Mouse (Mus musculus): ENCODE measurements around the gene Kdm5a.

Gene Kdm5a

DNA sequence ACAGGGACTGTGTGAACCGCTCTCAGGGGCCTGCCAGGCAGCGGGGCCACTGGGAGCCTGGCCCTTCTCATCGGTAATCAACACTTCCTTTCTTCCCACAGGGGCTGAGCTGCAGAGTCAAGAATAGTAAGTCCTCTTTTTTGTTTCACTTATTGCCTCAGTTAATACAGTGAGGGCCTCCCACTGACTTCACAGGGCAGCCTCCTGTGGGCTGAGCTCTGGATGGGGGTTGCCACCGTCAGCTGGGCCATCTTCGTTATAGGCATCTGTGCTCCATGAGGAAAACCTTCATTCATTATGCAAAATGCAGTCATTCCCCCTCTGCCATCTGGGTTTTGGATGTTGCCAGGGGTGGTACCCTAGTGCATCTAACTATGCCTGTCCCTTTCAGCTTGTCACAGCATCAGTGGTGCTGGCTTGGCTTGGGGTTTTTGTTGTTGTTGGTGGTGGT lies 108.1 kb downstream of the Kdm5a start:
- peak; percentile 72 for DNase-seq (ENCODE audit: low read depth, low spot score)

DNA sequence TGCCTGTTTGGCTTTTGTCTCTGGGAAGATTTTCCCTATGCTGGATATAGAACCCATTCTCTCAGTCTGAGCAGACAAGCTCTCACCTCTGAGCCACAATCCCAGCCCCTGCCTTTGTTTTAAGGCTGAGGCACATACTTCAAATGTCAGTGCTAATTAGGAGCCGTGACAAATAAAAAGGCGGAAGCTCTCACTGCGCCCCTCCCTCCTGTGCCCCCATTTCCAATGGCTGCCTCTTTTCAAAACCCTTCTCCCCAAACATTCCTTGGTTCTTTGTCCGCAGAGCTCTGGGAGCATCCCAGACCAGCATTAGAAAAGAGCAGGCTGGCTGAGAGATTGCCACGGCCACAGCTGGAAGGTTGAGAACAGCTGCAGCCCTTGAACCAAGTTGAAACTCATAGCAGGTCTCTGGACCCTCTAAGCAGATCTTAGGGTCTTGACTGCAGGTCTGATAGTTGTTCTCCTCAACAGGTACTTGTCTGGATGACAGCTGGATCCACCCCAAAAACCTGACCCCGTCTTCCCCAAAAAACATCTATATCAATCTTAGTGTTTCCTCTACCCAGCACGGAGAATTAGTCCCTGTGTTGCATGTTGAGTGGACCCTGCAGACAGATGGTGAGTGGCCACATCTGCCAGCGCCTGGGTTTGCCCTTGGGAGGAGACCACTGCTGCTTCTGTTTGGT lies 108.7 kb downstream of the Kdm5a start:
- no peak for DNase-seq (ENCODE audit: low read depth, low spot score)

DNA sequence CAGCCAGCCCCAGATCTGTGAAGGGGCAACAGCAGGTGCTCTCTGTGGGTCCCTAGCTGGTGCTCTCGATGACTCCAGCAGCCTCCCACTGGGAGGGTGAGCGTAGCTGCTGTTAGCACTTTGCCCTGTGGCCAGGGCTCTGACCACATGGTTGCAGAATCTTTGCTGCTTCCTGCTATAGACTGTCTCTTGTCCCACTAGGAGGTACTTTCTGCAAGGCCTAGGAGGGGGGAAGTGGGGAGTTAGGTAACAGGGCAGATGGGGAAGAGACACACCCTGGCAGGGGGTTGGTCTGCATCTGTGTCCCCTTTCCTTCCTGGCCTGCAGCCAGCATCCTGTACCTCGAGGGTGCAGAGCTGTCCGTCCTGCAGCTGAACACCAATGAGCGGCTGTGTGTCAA lies 109.5 kb downstream of the Kdm5a start:
- DNase-seq (ENCODE audit: low read depth, low spot score): peak; percentile 67

DNA sequence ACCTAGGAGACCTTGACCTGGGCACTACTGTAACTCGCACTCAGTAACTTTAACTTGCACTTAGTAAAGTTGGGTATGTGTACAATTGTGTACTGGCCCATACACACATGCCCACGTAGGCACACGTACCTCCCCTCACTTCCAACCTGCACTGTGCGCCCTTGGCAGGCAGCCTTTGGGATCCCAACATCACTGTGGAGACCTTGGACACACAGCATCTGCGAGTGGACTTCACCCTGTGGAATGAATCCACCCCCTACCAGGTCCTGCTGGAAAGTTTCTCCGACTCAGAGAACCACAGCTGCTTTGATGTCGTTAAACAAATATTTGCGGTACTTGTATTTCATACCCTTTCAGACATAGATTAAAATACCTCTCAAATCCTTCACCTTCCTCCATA lies 111.4 kb downstream of the Kdm5a start:
- DNase-seq (ENCODE audit: low read depth, low spot score): no peak

DNA sequence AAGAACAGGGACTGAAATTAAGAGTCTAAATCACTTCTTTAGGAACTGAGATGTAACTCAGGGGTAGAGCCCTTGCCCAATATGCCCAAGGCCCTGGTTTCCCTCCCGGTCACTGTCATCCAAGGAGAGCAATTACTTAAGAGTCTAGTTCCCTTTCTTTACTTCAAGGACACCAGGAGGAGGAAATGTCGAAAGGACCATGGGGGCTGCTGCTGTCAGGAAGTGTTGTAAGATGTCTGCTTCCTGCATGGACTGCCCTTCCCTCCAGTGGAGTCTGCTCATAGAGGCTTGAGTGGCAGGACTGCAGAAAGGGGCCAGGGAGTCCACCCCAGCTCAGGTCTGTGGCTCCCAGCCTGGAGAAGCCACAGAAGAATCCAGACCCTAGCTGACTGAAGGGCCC lies 115.4 kb downstream of the Kdm5a start:
- DNase-seq (ENCODE audit: low read depth, low spot score): peak; percentile 49

DNA sequence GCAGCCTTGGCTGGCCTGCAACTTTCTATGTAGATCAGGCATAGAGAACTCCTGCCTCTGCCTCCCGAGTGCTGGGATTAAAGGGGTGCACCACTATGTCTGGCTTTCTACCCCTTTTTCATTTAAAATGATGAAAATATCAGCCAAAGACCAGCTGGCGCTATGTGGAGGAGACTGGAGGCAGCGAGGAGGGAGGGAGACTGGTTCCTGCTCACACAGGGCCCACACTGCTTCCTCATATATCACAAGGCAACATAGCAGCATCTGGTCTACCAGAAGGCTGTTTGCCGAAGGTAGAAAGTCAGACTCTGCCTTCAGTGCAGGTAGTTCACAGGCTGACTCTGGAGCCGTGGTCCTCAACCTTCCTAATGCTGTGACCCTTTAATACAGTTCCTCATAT lies 116.4 kb downstream of the Kdm5a start:
- DNase-seq (ENCODE audit: low read depth, low spot score): peak; percentile 90

DNA sequence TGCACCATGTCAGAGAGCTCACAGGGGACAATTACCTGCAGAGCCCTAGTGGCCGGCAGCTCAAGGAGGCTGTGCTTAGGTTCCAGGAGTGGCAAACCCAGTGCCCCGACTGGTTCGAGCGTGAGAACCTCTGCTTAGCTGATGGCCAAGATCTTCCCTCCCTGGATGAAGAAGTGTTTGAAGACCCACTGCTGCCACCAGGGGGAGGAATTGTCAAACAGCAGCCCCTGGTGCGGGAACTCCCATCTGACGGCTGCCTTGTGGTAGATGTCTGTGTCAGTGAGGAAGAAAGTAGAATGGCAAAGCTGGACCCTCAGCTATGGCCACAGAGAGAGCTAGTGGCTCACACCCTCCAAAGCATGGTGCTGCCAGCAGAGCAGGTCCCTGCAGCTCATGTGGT lies 117.6 kb downstream of the Kdm5a start:
- no peak for DNase-seq (ENCODE audit: low read depth, low spot score)

DNA sequence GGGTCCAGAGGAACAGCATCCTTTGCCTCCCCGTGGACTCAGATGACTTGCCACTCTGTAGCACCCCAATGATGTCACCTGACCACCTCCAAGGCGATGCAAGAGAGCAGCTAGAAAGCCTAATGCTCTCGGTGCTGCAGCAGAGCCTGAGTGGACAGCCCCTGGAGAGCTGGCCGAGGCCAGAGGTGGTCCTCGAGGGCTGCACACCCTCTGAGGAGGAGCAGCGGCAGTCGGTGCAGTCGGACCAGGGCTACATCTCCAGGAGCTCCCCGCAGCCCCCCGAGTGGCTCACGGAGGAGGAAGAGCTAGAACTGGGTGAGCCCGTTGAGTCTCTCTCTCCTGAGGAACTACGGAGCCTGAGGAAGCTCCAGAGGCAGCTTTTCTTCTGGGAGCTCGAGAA lies 118.1 kb downstream of the Kdm5a start:
- no peak for DNase-seq (ENCODE audit: low read depth, low spot score)

DNA sequence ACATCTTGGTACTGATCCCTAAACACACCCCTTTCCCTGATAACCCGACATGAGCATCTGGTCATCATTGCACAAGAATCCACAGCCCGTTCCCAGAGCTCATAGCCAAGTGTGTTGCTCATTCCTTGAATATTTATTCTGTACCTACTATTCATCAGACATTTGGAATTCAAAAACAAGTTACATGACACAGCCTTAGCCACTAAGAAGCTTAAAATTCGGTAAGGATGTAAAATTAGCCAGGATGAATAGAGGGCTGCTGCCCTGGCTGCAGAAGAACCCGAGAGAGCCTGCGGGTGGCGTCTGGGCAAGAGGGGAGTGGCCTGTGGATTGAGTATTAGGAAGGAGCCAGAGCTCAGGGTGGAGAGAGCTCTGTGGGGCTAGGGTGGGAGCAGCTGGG lies 118.8 kb downstream of the Kdm5a start:
- no peak for DNase-seq (ENCODE audit: low read depth, low spot score)

DNA sequence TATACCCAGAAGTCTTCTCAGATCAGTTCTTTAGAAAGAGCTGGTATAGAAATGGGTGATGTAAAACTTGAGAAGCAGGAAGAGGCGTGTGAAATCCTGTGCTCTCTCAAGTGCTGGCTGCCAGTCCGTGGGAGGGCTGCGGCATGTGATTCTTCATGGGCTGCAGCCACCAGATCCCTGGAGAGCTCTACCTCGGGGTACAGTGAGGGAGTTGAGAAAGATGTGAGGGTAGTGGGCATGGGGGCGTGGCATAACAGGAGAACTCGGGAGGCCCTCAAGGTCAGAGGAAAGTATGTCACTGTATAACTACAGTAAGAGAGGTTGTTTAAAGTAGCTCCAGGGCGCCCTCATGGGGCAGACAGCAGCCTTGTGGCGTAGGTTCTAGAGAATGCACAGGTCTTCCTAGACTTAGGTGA lies 119.3 kb downstream of the Kdm5a start:
- DNase-seq (ENCODE audit: low read depth, low spot score): peak; percentile 90

DNA sequence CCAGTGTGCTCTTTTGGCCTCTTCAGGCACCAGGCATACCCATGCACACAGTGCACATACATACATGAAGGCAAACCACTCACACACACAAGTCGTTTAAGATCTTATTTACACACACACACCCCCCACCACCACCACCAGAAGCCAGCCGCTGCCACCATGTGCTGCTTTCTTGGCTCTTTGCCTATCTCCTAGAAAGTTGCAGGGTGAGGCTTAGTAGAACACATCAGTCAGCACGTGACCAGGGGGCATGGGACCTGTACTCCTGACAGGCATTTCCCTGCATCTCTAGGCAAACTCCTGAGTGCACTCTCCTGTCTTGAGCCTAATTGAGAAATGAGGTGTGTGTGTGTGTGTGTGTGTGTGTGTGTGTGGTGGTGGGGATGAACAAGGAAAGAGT lies 121.1 kb downstream of the Kdm5a start:
- DNase-seq (ENCODE audit: low read depth, low spot score): no peak

DNA sequence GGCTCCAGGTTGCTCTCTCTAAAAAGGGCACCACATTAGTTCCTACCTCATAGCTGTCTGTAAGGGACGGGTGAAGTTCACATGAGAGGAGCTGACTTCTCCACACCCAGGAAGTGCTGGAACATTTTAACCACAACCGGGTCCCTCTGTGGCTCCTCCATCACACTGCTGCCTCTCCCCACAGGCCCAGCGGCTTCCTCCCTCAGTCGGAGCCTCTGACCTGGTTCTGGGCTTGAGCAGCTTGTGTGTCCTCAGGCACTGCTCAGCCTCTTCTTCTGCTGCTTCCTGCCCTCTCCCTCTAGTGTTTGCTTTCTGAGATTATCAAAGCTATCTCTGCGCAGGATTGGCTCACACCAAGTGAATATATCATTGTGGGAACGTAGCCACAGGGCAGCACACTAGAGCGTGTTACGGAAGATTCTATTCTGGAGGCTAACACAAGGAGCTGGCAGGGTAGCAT lies 122.2 kb downstream of the Kdm5a start:
- peak; percentile 58 for DNase-seq (ENCODE audit: low read depth, low spot score)

DNA sequence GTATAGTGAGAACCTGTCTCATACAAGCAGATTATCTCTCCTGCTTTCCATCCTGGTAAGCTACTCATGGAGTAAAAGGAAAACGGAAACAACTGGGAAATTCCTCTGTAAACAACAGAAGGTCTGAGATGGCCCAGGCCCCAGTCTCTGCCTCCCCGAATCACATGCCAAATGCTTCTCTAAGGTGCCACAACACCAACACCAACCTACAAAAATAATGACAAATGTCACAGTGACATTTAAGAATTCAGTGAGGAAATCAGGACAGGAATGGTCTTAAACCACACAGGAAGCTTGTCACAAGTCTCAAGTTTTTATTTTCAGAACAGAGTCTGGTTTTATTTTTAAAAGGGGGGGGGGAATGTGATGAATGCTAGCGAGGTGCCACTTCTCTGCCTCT lies 124.7 kb downstream of the Kdm5a start:
- DNase-seq (ENCODE audit: low read depth, low spot score): peak; percentile 75

DNA sequence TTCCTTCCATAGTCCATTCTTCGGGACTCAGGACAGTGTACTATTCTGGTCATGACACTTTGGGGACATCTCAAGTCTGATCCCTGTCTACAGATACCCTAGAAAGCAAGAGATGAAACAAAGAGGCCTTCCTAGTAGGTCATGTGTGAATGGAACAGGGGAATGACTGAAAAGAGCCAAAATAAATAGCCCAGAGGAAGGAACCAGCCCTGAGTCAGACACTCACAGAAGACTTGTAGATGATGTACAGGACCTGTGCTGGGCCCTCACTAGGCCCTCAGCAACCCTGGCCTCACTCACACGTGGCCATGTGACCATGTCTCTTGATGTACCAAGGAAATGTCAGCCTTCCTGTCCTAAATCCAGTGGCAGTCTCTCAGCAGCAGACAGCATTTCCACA lies 125.5 kb downstream of the Kdm5a start:
- DNase-seq (ENCODE audit: low read depth, low spot score): no peak

DNA sequence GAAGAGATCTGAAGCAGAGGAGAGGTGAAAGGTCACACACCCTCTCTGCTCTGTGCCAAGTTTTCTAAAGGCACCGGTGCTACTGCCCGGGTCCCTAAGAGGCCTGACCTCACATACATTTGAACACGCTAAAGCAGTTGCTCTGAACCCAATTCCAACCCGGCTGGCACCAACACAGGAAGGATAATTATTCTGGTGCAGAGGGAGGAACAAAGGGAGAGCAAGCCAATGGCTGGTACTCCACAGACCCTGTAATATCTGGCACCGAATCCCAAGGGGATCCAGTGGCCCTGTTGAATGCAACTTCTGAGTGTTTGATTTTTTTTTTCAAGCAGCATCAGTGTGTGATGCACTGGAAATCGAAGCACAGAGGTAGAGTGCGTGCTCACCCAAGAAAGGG lies 127.1 kb downstream of the Kdm5a start:
- DNase-seq (ENCODE audit: low read depth, low spot score): no peak

DNA sequence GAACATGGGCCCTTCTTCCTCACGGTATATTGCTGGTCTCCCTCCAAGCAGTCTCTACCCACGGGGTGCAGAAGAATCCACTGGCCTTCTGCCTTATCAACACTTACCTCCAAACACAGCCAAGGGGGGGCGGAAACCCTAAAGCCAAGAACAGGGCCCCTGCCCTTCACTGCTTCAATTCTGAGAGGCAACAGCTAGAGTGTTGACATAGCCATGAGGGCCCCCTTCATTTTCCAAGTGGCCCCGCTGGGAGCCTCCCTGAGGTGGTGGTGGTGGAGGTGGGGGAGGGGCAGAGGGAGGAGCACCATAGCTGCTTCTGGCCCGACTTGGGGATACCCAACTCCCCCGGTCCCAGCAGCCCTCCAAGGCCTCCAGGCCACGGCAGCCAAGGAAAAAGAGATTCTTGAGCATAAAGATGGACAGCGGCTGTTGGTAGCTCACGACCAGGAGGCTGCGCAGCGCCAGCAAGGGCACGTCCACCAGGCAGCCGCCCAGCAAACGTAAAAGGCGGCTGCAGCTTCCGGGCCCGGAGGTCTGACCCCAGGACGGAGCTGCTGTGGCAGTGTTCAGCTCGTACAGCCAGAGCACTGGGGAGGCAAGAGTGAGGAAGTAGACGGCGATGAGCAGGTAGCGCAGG lies 128.1 kb downstream of the Kdm5a start:
- no peak for DNase-seq (ENCODE audit: low read depth, low spot score)

DNA sequence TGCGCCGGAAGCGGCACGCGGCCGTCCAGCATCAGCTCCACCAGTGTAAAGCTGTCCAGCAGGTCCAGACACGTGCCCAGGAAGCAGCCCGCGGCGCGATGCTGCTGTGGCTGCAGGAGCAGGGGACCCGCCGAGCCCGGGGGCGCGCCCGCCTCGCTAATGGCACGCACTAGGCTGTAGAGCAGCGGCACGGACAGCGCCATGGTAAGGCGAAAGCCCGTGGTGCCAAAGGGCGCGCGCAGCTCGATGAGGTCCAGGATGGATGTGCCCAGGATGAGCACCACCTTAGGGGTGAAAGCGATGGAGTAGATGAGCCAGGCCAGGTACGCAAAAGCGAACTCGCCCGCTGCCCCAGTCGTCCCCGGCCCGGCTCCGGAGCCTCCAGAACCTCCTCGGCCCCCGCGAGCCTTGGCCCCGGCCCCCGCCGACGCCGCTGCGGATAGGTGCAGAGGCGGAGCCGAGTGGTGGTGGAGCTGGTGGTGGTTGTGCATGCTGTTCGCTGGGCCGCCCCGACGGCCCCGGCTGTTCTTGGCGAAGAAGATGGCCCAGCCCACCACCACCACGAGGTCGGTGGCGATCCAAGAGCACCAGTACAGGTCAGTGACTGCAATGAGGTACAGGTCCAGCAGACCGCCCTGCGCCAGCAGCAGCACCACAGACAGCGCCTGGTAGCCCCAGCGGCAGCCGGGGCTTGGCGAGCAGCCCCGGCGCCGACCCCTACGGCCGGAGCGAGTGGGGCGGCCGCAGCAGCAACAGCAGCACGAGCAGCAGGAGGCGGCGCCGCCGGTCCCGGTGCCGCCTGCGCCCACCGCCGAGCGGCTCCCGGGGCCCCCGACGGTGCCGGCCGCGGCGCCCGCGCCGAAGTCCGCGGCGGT lies 128.8 kb downstream of the Kdm5a start:
- no peak for DNase-seq (ENCODE audit: low read depth, low spot score)

DNA sequence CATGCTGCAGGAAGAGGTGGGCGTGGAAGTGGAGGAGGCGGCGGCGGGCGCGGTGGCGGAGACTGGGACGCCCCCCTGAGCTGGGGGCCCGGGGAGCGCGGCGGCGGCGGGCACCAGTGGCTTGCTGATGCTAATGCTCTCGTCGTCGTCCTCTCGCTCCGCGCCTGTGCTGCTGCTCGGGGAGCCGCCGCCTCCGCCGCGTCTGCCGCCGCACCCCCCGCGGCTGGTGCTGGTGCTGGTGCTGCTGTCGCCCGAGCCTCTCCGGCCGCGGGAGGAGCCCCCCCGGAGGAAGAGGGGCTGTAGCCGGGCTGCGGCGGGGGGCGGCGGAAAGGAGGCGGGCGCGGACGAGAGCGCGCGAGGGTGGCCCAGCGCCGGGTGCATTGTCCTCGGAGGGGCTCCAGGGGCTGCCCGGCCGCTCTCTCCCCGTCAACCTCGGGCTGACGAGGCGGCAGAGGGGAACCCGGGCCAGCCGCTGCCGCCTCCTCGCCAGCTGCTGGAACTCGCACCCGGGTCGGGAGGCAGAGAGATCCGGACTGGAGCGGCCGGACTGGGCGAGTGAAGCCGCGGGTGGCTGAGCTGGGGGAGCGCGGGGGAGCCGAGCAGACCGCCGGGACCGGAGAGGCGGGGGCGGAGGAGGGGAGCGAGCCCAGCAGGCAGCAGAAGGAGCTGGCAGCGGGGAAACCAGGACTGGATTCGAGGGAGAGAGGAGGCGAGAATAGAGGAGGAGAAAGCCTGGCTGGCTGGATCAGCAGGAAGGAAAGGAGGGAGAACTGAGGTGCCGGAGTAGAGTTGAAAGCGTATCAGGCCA lies 129.7 kb downstream of the Kdm5a start, which contains the start of gene Tmem121b:
Gene Tmem121b, minus strand, starts transcription at position 434 of the 808 bp plus-strand sequence.
- DNase-seq (ENCODE audit: low read depth, low spot score): peak; percentile 95

All from brain, adult 2 months (tissue).